Mouse (Mus musculus) cerebellum, adult 2 months (tissue): ENCODE results near the gene Nphp4.

Experiments used
- CTCF ChIP-seq: fragments of 200-500 bp; IDR thresholded peaks from 2 replicates; pipeline ENCODE4 v1.5.1; 2011; ENCODE audit warnings: low read depth, mild to moderate bottlenecking, control low read depth, low read length, moderate library complexity, borderline replicate concordance; ENCODE audit not compliant: insufficient read depth
- POLR2A ChIP-seq: fragments of 200-500 bp; IDR thresholded peaks from 2 replicates; pipeline ENCODE4 v1.6.1; 2011; ENCODE audit warnings: low read length, control low read depth, borderline replicate concordance; ENCODE audit not compliant: insufficient read depth

GRCm38 (mm10) chr4:152542447-152542846 lies 65.9 kb downstream of the Nphp4 start:
- TF ChIP-seq CTCF (no peak), POLR2A (no peak)
